Mouse (Mus musculus) neutrophil, adult 5-6 weeks (primary cell): ENCODE measurements around the gene Ddhd1. TPM values are rescaled to one million over a fixed set of nuclear protein-coding genes. Genes with fewer than 3 reads are reported as not detected.
A peak's percentile ranks its signal among the peaks of the same experiment; 100 is the strongest.
"Not testable (repeated sequence)": the region's sequence is repeated elsewhere in the genome, so short reads cannot be mapped to it uniquely, and the experiment has no call there.

ENCODE experiments used
- ATAC-seq: fragments of 151-379, 151-347 bp; 2 replicates; pipeline ENCODE4 v1.8.0; 2017; ENCODE audit warnings: mild to moderate bottlenecking, moderate TSS enrichment; ENCODE audit not compliant: insufficient number of reproducible peaks, poor library complexity, low FRiP score, severe bottlenecking; ENCODE audit errors: extremely low read depth
- total RNA-seq: library from RNA; stranded (forward); fragments of 200-1000 nt; gene quantifications from 2 replicates; pipeline ENCODE4 v1.2.3, GENCODE M21; 2017

Ddhd1 gene
- total RNA-seq, 1 experiment from 2014 or later: 48.8 TPM

DNA sequence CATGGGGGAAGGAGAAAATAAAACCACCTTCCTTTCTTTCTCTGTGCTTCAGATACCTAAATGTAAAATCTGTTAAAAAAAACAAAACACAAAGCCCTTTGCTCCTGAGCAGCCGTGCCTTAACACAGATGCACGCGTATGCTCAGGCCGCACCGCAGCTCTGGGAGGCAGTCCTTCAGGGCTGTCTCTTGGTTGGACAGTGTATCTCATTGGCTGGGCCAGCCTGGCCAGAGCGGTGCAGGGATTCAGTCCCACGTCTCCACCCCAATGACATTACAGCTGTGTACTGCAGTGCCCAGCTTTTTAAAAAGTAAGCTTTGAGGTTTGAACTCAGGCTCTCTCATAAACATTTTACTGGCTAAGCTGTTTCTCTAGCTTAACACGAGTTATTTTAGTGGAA is 60.1 kb downstream of the Ddhd1 start:
- ATAC-seq: no peak

- no peak for ATAC-seq
These were observed 64.7 kb downstream of the Ddhd1 start for GRCm38 (mm10) chr14:45593261-45593660.

DNA sequence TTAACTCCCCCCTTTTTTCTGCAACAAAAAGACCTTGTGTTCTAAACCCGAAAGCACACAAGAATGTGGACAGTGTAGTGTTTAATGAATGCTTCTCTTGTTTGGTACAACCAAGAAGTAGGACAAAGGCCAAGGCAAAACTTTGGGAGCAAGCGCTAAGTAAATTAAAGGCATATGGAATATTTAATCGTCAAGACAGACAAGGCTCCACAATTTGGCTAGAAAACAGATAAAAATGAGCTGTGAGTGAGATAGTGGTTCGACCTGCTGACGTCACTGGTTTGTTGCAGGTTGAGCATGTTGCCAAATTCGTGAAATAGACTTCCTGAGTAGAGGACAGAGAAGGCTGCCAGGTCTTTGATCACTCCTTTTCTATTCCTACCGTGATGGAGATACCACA is 69.5 kb downstream of the Ddhd1 start:
- no peak for ATAC-seq

DNA sequence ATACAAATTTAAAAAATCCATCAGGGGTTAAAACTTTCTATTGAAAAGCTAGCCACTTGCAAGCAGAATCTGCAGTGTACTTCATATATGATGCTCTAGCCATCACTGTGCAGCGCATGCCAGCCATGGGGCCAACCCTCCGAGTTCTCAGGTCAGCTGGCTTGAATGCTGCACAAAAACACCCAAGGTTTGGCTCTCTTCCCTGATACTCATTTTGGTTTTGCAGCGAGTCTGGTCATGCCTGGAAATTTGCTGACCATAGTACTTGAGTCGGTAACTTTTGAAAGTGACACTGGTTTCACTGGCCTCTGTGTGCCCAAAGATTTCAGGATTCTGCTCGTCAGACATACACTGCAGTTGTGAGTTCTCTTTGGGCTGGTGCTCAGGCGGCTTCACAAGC is 70.4 kb downstream of the Ddhd1 start:
- ATAC-seq: no peak

DNA sequence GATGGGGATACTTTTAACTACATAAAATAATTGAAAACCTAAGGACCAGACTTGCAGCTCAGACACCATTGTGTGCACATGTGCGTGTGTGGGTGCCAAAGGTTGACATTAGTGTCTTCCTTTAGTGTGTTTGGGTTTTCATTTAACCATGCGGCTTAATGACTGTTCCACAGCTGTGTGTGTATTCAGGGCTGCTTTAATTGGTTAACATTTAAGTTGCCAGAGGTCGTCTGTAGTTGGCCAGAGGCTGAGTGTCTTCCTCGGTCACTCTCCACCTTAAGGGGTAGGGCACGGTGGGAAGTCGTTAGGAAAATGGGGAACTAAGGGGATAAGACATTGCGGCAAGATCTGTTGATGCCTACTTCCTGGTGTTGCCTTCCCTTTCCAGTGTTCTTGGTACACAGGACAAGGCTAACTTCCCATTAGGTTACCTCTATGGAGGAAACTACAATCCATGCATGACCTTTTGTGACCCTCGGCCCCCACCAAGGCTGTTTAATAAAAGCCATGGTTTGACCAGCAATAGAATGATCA is 74.4 kb downstream of the Ddhd1 start:
- no peak for ATAC-seq

GRCm38 (mm10) chr14:45580923-45581827 is 76.8 kb downstream of the Ddhd1 start:
- not testable (repeated sequence) for ATAC-seq

DNA sequence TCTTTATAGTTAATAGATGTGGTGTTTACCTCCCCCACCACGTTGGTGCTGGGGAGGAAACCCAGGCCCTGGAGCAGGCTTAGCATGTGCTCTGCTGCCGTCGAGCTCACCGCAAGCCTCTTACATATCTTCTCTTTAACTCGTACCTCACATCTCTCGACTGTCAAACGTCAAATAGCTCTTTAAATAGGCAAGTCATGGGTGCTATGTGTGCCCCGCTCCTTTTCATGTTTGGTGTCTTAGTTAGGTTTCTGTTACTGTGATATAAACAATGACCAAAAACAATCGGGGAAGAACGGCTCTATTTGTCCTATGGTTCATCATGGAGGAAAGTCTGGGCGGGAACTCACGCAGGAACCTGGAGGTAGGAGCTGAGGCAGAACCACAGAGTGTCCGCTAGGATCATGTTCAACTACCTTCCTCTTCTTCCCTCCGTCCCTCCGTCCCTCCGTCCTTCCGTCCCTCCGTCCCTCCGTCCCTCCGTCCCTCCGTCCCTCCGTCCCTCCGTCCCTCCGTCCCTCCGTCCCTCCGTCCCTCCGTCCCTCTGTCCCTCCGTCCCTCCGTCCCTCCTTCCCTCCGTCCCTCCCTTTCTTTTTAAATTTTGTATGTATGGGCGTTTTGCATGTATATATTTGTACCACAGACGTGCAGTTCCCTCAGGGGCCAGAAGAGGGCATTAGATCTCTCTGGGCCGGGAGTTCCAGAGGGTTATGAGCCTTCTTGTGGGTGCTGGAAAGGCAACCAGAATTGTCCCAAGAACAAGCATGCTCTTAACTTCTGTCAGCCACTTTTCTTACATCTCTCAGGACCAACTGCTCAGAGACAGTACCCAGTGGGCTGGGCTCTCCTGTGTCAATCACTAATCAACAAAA is 91.6 kb downstream of the Ddhd1 start:
- ATAC-seq: 0 out of 2 replicates have a peak, but pooled peaks have one; percentile 46

DNA sequence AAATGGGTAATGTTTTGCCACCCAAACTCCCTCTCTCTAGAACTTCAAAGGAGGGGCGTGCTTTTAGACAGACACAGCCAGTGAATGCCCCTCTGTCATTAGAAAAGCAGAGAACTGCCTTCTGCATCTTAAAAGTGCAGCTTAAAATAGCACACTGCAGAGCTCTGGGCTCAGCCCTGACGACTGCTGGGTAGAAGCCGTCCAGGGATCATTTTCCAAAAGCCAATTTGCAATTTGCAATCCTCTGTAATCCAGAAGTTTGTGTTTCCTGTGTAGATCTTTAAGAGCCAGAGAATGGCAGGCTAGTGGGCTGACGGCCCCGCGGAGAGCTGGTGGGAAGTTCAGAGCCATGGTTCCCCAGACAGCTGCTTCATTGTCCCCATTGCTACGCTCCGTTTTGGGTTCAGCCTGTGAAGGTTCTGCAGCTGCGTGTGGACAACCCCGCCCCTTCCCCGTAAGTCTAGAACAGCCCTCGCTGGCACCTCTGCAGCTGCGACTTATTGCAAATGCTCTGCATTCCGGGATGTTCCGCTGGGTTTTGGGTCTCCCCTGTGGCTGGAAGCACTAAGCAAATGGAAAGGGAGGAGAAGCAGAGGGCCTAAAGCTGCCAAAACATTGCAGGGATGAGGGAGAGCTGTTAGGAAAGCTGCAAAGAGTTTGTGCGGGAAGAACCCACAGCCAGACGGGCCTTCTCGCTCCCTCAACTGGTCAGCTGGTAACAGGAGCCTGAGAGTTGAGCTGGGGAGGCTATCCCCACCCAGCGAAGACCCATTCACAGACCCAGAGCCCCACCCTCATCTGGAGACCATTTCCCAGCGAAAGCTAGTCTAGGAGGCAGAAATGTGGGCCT is 92.5 kb downstream of the Ddhd1 start:
- ATAC-seq: no peak

DNA sequence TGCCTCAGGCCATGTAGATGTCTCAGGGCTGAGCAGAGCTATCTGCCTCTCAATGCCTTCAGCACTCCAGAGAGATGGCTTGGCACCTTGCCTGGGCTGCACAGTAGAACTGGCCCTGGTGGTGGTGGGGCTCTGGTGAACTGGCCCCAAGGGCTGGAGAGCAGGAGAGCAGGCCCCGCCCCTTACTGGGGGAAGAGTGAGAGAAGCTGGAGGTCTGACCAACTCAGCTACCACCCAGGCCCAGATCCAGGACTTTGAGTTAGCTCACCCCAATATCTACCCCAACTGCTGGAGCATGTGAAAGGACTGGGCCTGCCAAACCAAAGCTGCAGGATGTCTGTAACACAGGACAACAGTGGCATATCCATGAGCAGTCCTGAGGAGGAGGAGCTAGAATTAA is 94.4 kb downstream of the Ddhd1 start:
- no peak for ATAC-seq

DNA sequence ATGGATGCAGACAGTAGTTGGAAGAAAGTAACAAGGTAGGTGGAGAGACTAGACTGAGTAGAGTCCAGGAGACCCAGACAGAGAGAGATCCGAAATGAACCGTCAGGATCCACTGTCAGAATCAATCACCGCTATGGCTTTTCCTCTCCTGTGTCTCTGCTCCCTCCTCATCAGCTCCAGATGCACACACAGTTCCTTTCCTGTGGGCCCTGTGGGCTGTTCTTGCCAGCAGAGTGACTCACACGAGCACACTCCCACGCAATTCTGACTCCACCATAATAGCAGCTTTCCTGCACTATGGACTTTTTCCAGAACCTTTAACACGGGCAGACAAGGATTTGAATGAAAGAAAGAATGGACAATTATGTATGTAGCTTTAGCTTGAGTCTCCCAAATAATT is 96.3 kb downstream of the Ddhd1 start:
- no peak for ATAC-seq

- ATAC-seq: no peak
These were observed 98.9 kb downstream of the Ddhd1 start for GRCm38 (mm10) chr14:45559018-45559417.

DNA sequence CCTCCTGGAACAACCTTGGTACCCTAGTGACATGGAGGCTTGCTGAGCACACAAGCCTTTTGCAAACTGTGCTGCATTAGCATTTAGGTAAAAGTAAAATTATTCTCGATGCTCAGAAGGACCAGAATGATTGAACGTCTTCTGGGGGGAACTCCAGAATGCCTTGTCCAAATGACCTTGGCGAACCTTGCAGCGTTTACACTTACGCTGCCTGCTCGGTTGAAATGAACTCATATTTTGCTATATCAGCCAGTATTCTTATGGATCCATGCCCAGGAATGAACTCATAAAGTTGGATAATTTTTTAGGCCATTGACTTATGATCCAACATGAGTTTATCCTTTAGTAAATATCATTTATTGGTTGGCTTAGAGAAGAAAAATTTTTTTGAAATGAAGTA is 103.6 kb downstream of the Ddhd1 start:
- no peak for ATAC-seq

DNA sequence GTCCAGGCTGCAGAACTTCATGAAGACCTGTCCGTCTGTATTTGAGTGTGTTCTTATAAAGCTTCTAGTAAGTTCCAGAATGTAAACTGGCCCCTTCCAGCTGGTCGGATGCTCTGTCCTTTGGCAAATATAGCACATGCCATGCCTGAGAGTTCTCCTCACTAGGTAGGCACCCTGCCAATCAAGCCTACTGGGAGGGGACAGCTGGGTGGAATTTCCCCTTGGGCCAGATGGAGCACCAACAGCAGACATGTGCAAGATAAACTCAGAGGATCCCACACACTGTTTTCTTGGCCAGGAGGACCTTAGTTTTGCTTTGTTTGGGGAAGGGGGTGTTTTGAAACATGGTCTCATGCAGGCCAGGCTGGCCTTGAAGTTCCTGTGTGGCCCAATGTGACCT is 104.1 kb downstream of the Ddhd1 start:
- no peak for ATAC-seq

- no peak for ATAC-seq
These were observed 105.5 kb downstream of the Ddhd1 start for GRCm38 (mm10) chr14:45552431-45552830.

DNA sequence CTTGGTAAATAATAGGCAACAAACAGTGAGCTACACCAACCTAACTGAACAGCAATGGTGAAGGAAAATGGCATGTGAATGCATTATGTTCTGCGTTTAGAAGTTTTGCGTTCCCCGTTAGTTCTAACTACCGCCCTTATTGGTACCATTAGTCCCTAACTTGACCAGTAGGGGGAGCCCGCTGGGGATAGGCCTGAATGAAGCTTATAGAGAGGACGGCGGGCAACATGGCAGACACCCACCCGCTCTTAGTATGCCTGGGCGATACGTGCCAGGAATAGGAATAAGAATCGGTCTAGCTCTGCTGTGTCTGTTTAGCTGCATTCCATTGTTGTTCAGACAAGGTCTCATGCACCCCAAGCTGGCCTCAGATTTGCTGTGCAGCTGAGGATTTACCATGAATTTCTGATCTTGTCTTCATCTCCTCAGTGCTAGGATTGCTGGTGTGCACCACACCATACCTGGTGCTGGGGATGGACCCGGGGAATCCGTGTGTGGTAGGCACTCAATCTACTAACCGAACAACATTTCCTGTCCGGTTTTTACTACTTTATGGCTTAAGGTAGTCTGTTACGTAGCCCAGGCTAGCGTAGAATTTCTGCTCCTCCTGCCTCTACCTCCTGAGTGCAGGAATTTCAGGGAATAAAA is 106.7 kb downstream of the Ddhd1 start:
- no peak for ATAC-seq

GRCm38 (mm10) chr14:45550010-45550647 is 107.8 kb downstream of the Ddhd1 start:
- no peak for ATAC-seq

DNA sequence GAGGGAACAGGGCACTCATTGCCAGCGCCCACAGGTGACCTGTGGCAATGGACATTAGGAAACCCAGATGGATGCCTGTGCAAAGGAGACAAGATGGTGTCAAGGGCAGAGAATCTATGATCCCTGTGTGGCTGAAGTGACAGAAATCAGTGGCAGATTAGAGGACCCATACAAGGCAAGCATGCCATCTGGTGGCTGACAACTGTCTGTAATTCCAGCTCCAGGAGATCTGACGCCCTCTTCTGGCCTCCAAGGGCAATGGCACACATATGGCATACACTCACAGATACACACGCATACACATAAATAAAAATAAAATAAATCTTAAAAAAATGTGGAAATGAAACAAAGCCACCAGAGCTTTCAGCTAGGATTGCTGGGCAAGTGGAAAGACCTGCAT is 109.8 kb downstream of the Ddhd1 start:
- ATAC-seq: no peak

DNA sequence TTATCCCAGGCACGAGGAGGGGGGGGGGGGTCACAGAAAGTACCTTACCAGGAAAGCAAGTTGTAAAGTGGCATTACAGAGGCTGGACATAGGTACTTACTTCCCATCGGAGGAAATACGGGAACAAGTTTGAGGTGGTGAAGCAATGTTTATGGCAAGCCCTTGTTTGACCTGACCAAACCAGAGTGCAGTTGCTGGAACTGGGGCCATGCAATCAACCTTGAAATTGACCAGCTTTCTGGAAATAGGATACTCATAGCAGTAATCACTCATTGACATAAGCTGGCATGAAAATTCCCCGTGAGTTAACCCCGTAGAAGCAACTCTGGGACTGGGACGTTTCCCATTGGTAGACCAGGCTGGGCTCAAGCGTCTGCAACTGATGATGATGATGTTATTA is 113.0 kb downstream of the Ddhd1 start:
- no peak for ATAC-seq
